Mouse (Mus musculus) bone marrow macrophage, adult 2 months (primary cell): ENCODE results near the gene Bckdk.

Experiments
- CTCF ChIP-seq: IDR thresholded peaks from 2 replicates; pipeline ENCODE4 v1.5.1; 2012; ENCODE audit warnings: low read depth, mild to moderate bottlenecking, low read length, moderate library complexity
- POLR2A ChIP-seq: IDR thresholded peaks from 2 replicates; pipeline ENCODE4 v1.6.1; 2012; ENCODE audit warnings: mild to moderate bottlenecking, low read depth, low read length, borderline replicate concordance

DNA sequence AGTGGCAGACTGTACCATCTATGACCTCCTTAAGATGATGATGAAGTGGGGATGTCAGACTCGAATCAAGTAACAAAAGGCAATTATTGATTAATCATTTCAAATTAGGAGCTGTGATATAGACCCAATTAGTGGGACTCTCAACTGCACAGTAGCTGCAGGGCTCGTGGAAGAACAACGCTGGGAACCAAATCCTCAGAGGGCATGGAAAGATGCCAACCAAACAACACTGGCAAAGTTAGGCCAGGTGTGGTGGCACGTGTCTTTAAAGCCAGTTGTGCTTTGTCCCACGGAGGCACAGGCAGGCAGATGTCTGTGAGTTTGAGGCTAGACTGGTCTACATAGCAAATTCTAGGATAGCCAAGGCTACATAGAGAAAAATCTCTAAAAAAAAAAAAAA is 26.8 kb downstream of the Bckdk start:
- TF ChIP-seq POLR2A, result no peak
- no peak for TF ChIP-seq CTCF
